Mouse (Mus musculus) frontal cortex, adult 2 months (tissue): ENCODE measurements around the gene Ankrd24. TPM values are rescaled to one million over a fixed set of nuclear protein-coding genes. Genes with fewer than 3 reads are reported as not detected.
A peak's percentile ranks its signal among the peaks of the same experiment; 100 is the strongest.

ENCODE experiments used
- DNase-seq, 2 experiments: peaks; one replicate each; pipeline ENCODE4 v3.0.0; 2022; ENCODE audit warnings: low spot score in 1 of 2; ENCODE audit errors: extremely low spot score in 1 of 2
- polyA plus RNA-seq: library from polyadenylated mRNA; depleted of rRNA; stranded (reverse); fragments of >200 nt; gene quantifications from 2 replicates; pipeline ENCODE4 v1.2.3, GENCODE M21; 2012; rRNA removed

The Ankrd24 gene
- 106 and 108 TPM in 2 replicates for polyA plus RNA-seq

DNA sequence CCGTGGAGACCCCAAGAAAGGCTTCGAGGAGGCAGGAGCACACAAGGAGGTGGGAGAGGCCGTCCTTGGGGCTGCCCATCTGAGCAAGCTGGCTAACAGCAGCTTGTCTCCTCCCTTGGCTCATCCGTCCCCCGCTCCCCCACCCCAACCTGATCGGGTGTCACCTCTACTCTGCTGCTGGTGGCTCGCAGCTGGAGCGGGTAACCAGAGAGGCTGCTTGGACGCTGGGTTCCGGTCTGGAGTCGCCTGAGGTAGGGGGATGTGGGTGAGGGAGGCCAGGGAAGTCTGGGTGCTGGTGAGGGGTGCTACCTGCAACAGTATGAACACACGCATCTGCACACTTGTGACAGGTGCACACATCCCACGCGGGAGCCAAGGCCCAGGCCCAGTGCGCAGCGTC, at the start of gene Ankrd24:
TSS of gene Ankrd24 (plus strand) at position 151 of the 400 bp plus-strand sequence.
- DNase-seq, result no peak

DNA sequence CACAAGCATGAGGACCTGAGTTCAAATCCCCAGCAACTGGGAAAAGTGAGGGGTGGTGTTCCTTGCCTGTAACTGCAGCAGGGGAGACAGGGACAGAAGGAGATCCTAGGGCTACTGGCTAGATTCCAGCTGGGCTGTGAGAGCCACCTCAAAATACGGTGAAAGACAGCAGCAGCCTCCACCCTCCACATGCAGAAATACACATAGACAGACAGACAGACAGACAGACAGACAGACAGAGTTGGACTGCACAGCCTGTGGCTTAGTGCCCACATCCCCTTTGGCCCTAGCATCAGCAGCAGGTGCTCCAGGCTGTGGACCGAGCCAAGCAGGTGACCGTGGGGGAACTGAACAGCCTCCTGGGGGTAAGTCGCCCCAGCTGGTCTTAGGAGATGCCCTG, 48.4 kb upstream of the Ankrd24 start:
- DNase-seq, result no peak

DNA sequence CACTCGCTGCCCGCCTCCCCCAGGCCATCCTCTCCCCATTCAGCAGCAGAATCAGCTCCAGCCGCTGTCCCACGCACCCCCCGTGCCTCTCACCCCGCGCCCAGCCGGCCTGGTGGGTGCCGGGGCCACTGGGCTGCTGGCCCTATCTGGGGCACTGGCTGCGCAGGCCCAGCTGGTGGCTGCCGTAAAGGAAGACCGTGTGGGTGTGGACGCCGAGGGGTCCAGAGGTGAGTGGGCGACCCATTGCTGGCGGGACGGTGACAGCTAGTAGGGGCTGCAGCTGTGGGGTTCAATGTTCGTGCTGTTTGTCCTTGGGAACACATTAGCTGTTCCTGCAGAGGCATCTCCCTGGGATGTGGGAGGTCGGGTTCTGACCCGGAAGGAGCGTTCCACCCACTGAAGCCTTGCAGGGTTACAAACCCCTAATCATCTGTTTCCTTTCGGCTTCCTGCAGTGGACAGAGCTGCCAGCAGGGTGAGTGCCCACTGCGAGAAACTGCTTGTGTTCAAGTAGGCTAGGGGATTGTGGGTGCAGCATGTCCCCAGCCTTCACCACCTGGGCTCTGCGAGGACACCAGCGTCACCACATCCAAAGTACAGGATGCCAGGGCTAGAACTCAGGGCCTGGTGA, 47.8 kb upstream of the Ankrd24 start:
- DNase-seq, result no peak

DNA sequence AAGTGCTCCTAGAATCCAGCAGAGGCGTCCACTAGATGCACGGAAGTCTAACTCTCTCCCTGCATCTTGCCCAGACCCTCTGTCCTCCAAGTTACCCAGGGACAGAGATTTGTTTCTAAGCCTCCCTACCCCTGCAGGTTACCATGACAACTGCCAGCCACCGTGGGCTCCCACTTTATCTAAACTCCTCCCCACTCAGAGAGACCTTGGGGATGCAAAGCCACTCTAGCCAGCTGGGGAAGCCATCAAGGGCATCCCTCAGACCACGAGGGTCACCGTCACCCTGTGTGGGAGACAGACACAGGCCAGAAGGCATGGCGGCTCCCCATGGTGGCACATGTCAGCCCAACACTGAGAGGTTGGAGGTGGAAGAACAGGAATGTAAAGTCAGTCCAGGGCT, 45.0 kb upstream of the Ankrd24 start:
- DNase-seq, result no peak

DNA sequence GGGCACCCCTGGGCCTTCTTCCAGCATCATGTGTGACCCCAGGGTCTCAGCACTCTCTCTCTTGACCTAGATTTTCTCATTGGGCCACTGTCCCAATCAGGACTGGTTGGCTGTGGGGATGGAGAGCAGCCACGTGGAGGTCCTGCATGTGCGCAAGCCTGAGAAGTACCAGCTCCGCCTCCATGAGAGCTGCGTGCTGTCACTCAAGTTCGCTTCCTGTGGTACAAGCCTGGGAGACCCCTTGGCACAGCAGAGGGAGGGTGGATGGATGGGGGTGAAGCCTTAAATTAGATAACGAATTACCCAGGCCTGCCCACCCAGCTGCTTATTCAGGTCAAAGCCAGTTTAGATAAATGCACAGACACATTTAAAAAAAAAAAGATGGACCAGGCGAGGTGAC, 39.6 kb upstream of the Ankrd24 start:
- no peak for DNase-seq

DNA sequence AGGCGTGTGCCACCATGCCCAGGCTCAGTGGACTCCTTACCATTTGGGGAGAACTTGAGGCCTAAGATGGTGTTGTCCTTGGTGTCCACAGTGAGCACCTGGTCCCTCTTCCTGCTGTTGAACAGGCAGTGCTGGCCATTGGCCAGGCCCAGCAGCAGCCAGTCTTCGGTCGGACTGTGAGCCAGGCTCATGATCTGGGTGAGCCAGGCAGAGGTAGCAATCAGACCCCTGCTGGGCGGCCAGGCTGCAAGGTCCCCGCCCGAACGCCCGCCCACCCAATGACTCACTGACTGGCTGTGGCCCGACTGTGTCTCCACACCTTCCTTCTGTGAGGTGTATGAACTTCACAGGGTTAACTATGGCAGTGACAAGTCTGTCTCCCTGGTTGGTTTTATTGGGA, 36.5 kb upstream of the Ankrd24 start:
- no peak for DNase-seq

DNA sequence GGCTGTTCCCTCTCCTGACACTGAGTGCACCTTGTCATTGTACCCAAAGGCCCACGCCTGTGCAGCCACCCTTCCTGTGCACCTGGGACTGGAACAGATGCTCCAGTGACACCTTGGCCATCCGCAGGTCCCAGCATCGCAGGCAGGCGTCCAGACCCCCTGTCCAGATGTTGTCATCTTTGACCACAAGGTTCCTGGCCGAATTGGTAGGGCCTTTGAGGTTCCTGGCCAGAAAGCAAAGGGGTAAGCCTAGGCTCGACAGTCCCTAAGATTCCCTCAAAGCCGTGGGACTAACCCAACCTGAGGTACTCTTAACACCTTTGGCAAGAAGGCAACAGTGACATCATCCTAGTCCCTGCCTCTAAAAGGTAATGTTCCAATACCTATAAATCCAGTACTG, 35.7 kb upstream of the Ankrd24 start:
- no peak for DNase-seq

DNA sequence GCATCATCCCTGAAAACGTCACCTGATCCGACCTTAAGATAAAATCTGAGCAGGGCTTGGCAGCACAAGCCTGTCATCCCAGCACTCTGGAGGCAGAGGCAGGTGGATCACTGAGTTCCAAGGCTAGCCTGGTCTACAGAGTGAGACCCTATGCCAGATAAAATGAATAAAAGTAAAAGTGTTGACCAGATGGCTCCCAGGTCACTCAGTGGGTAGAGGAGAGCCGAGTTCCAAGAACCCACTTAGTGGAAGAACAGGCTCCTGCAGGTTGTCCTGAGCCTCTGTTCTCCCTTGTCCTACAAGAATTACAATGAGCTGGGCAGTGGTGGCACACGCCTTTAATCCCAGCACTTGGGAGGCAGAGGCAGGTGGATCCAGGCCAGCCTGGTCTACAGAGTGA, 35.1 kb upstream of the Ankrd24 start:
- no peak for DNase-seq

DNA sequence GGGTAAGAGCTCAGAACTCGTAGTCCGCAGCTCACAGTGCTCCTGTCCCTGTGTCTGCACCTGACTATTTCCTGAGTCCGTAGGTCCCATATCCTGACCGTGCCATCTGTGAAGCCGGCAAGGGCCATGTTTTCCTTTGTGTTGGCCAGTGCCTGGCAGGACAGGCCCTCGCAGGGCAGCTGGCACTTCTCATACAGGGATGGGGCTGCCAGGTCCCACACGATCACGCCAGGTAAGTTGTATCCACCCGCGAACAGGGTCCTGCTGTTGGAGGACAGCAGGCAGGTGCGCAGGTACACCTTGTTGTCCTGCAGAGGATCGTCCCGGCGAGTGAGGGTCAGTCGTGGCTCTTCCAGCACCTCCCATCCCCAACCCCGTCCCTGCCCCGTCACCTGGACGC, 34.4 kb upstream of the Ankrd24 start:
- DNase-seq, result no peak

DNA sequence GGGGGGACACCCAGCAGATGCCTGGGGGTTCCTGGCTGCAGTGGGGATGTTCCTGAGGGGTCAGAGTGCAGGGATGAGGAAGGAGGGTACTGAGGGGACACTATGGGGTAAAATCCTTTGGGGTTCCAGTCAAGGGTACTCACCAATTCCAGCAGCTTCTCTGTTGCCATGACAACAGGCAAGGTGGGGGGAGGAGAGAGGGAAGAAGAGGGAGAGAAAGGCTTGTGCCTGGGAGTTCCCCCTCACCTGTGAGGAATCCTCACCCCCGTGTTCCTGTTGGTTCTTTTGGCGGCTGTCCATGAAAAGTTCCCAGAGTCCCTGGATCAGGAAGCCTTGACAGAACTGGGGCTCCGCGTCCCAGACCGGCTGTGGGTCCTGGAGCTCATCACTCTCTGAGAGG, 32.7 kb upstream of the Ankrd24 start:
- no peak for DNase-seq

DNA sequence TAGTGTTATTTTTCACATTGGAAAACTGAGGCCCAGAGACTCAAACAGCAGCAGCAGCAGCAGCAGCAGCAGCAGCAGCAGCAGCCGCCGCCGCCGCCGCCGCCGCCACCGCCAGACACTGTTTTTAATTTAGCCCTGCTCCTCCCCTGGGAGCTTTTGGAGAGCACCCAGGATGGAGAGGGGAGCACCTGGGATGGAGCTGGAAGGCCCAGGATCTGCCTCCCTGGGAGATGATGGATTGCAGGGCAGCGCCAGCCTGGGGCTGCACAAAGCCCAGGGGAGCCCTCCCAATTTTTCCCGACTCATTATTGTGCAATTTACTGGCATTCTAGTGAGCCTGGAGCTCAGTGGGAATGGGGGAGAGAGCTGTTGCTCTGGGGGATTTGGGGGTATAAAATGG, 31.7 kb upstream of the Ankrd24 start:
- no peak for DNase-seq

DNA sequence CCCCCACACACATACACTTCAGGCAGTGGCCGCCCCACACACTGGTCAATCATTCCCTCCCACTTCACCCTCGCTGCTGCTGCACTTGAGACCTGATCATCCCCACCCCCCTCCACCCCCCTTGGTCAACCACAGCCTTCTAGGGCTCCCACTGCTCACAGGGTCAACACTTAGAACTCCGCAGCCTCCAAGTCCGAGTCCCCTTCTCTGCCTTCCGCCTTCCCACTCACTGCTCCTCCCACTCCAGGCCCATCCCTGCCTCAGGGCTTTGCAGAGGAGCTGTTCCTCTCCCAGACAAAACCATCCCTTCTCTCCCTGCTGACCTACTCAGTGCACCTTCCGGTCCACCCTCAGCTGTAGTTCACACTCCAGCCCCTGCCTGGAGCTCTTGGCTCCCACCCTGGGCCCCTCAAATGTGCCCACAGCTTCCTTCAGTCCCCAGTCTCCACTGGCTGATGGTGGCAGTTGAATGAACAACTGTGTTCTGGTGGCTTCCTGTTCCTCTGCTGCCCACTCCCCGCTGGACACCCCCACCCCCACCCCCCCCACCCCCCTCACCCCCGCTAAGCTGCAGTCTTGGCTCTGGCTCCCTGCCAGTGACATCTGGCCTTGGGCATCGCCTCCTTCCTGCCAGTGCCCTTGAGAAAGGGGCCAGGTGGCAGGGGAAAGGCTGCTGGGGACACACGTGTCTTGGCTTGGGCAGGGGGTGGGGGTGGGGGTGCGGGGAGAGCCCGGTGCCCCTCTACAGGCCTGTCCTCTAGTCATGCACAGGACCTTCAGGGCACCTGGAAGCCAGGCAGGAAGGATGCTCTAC, 31.0 kb upstream of the Ankrd24 start:
- DNase-seq, result peak in 1 of 2 experiments; percentile 53

DNA sequence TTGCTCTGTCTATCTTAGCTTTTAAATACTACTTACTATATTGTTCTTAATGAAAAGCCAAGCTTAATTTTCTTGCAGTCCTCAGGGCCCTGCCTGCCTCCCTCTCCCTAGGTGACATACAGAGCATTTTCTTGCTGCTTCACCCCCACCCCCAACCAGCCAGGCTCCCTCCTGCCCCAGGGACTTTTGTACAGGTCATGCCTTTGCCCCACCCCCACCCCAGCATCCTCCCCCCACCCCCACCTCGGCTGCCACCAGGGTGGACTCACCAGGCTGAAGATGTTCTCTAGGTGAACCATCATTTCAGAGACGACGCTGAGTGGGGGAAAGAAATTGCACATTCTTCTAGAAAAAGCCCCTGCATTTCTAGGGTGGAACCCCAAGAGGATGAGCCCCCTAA, 30.0 kb upstream of the Ankrd24 start:
- DNase-seq, result no peak

DNA sequence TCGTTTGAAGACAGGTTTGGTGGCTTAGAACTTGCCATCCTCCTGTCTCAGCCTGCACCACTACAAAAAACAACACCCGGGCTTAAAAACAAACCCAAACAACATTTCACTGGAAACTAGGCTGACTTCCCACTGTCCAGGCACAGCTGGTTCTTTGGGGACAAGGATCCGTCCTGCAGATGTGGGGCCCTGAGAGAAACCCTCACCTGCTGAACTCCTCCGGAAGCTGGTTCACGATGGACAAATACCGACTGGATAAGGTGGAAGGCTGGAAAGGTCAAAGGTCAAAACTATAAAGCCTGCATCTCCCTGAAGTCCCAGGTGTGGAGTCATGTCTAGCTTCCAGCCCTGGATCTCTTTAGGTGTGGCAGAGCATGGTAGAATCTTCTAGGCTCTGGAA, 29.5 kb upstream of the Ankrd24 start:
- DNase-seq, result no peak

DNA sequence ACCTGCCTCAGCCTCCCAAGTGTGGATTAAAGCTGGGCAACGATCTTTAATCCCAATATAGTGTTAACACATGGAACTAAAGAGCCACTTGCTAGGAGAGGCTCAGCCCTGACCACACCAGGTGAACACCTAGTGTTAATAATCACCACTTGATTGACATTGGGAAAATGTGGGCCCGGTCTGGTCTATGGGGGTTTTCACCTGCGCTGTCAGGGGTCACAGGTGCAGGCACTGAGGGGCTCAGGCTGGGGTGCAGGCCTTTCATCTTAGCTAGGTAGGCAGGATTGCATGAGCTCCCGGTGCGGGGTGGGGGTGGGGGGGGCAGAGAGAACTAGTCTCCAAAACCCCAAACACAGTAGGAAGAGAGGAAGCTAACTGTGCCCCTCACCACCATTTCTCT, 28.7 kb upstream of the Ankrd24 start:
- no peak for DNase-seq

DNA sequence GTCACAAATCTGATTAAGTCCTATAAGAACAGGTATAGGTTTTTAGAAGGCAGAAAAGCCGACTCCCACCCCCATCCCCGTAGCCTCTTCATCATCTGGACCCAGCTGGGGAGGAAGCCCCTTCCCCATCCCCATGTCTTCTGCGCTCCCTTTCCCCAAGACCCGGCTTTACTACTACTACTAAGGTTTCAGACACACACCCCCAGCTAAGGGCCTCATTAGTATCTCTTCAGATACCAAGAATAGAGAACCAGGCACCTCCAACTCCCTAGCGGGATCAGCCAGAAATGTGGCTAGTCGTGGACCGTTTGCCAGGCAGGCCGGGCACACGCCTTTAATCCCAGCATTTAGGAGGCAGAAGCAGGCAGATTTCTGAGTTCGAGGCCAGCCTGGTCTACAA, 28.2 kb upstream of the Ankrd24 start:
- no peak for DNase-seq

DNA sequence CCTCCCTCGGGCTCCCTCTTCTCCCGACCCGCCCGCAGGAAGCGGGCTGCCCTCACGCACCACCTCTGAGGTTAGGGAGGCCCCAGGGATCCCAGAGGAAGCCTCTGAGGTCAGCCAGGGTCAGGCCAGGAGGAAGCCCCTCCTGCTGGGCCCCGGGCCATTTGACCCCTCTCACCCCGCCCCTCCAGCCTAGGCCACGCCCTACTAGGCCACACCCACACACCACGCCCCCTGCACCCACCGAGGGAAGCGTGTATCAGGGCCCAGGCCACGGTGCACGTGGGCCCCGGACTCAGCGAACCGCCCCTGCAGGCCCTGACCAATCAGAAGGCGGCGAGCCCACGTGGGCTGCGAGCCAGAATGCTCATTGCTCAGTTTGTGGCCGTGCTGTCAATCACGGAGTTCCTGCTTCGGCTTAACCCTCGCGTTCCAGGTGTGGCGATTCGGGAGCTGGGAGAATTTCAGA, 27.6 kb upstream of the Ankrd24 start, which contains the start of gene Tle6:
TSS of gene Tle6 (minus strand) at position 336 of the 466 bp plus-strand sequence.
- peak; percentile 89 to 94 for DNase-seq

DNA sequence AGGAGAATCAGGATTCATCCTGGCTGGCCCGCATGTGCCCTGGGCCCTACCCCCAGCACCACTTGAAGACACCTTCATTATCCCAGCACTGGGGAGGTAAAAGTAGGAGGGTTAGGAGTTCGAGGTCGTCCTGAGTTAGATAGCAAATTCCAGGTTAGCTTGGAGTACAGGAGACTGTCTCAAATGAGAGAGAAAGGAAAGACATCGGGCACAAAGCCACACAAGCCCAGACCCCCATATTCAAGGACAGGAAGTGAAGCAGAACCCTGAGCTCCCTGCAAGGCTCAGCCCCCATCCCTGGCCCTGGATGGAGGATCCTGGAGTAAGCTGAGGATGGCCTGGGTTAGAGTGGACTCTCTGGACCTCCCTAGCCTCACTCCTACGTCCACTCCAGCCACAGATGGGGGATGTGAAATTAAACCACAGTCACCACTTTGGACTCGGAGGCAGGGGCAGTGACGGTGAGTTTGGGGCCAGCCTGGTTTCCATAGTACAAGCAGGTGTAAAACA, 26.9 kb upstream of the Ankrd24 start:
- no peak for DNase-seq

DNA sequence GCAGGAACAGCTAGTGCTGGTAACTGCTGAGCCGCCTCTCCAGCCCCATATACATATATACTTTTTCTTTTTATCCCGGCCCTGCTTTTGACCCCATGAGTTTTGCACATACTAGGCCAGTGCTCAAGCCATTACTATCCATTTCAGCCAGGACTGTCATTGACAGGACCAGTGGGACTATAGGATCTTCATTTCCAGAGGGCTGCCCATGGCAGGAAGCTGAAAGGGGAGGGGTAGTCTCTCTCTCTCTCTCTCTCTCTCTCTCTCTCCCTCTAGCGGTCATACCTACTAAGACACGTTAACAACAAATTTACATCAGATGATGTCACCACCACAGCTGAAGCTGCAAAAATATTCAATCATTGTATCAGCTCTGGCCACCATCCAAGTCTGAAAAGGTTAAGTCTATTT, 25.6 kb upstream of the Ankrd24 start:
- DNase-seq, result peak in 1 of 2 experiments; percentile 63

DNA sequence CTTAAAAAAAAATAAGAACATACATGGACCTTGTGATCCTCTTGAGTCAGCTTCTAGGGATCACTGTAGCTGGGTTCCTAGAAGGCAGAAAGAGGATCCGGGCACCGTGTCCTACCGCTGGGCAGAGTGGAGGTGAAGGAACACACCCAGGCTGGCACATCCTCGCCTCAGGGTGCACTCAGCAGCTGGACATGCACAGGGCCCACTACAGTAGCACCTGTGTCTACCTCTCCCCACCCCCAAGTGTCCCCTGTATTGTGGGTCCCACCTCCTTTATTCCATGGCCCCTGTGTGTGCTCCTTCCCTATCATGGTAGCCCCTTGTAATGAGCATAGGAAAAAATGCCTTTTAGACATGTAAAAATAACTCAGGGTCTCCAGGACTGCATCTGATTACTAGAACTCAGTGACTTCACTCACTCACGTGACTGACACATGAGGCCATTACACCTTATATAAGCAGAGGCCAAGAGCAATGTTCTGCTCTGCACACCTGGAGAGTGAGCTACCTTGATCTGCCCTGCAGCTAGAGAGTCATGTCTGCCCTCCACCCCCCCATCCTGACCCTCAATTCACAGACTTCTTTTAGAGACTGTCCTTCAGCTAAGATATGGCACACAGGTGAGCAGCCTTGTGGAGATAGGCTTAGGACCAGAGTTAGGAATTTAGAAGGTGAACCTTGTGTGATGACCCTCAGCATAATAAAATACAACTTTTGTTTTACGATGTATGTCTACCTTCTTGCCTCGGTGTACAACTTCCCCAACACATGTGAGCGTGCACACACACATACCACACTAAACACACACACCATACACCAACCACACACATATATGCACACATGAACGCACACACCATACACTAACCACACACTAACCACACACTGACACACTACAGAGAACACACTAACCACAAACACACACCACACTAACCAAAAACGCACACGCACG, 24.0 kb upstream of the Ankrd24 start:
- no peak for DNase-seq
